Mouse (Mus musculus): Measurements from ENCODE around the gene Sema4d.

GRCm38 (mm10) chr13:51784476-51784875 is 9.1 kb downstream of the Sema4d start:
- no peak for TF ChIP-seq CTCF (IDR thresholded peaks at IDR 0.05; ENCODE audit: low read depth)
- TF ChIP-seq EP300 (optimal IDR thresholded peaks at IDR 0.05), result no peak
